Mouse (Mus musculus) heart, adult 9 months (tissue): ENCODE measurements around the gene Serpina5.
"Not testable (repeated sequence)": the region's sequence is repeated elsewhere in the genome, so short reads cannot be mapped to it uniquely, and the experiment has no call there.

Experiments used
- DNase-seq, 2 experiments: peaks; one replicate each; pipeline ENCODE4 v3.0.0; 2022; ENCODE audit warnings: low spot score in 2 of 2

Gene Serpina5

DNA sequence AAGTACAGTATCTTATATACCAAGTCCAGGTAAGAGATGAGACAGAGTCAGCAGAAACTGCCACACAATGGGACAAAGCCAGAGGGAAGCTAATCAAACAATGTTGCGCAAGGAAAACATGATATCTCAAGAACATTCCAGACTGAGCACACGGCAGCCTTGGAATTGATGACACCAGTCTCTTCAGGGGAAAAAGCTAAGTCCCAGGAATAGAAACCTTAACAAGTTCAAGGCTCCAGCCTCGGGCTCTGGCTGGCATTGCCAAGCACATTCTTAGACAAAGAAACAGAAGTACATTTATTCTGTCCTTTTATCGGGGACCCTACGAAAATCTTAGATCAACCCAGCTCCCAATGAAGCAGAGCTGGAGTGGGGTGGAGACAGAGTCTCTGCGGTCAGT is at the start of gene Serpina5:
Gene Serpina5 (plus strand): TSS at position 346 of the 400 bp plus-strand sequence.
- no peak for DNase-seq

DNA sequence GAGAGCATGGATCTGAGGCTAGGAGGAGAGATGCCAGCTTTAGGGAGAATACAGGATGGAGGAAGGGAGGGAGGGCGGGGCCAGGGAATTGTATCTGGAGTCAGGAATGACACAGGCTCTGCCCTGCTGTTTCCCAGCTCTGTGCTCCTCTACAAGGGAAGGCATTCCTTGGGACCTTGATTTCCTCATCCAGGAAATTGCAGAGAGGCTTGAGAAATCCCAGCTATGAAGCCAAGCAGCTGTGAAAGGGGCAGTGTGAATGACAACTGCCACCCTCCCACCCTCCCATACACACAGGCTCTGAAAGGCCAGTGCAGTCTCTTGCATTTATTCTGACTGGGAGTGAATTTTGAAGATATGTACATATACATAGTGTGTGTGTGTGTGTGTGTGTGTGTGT is 46.9 kb upstream of the Serpina5 start:
- no peak for DNase-seq

DNA sequence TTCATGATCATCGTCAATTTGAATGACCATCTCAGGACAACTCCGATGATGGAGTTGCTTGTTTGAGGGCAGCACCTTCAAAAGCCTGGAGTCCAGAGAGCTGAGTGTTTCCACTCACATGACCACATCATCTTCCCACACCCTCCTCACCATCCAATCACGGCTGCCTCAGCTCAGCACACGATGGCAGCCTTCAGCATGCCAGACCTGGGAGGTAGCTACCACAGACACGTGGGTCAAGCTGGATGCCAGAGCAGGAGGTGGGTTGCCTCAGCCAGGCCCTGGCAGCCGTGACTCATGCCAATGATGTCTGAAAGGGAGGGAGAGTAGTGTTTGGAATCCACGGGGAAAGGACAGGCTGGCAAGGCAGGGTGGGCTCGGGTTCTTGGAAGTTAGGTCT is 45.2 kb upstream of the Serpina5 start:
- DNase-seq, result peak in 1 of 2 experiments; percentile 11

DNA sequence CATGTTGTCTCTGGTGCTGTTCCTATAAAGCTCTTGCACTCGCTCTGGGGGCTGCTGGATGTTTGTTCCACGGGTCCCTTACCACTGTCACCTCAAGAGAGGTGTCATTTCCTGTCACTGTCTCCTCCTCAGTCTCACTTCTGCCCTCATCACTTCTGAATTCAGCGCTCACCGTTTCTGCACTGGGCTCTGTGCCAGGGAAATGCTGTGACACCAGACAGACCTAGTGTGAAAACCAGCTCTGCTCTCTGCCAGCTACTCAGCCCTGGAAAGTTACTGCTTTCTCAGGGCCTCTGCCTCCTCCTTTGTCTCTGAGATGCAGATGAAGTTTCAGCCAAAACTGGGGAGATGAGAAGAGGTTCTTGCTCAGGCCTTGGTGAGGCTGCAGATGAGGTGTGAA is 43.9 kb upstream of the Serpina5 start:
- peak in 1 of 2 experiments; percentile 21 for DNase-seq

DNA sequence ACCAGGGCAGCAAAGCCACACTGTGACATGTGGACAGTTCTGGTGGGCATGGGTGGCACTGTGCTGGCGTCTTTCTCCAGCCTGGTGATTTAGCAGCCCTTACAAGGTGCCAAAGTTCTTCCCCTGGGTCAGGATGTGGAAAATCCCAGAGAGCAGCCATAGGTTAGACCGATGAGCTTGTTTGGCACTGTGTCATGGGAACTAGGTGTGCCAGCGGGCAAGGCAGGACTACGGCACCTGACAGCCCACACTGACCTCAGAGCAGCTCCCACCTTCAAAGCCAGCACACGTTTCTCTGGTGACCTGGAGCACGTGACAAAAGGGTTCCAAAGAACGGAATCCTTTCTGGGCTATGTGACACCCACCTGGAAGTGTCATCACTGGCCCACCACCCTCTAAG is 43.4 kb upstream of the Serpina5 start:
- DNase-seq, result no peak

DNA sequence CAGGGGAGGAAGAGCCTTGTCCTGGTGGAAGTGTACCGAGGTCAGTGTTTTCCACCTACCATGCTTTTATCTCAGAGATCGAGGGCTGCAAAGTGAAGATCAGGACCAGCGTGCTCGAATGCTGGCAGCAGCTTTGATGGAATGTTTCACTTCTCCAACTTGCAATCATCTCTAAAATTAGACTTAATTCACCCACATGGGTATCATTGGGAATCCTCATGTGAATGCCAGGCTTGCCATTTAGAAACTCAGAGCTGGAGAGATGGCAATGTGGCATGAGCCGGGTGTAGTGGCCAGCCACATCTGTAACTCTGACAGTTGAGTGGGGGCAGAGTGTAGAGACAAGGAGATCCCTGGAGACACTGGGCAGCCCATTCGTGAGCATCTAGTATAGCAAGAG is 40.8 kb upstream of the Serpina5 start:
- no peak for DNase-seq

DNA sequence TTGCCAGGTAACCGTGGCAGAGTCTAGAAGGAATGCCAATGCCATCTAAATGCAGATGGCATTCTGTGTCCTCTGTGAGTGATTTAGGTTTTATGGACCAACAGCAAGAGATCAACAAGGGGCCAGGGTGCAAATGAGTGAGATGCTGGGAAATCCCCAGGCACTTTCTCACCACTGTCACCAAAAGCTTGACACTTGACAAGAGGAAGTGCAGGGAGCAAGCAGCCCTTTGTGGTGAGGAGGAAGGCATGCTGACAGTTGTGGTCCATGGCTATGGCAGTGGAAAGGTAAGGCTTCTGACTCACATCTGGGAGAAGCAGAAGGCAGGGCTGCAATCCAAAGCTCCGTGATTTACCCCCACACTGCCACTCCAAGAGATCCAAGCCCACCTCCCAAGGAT is 39.1 kb upstream of the Serpina5 start:
- no peak for DNase-seq

DNA sequence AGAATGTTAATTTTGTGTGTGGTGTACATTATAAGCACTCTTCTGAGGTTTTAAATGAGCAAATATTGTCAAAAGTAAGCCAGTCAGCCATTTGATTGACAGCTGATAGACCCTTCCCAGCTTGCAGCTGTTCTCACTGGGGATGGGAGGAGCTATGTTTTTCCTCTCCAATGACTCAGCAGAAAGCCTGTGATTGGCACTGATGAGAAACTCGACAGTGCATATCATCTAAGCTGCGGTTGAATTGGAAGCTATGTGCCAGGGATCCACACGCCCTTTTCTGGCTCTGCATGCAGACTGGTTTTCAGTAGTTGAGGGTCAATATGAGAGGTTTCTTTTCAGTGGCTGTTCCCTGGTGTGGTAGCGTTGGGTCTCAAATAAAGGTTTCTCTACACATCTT is 36.4 kb upstream of the Serpina5 start:
- DNase-seq, result peak in 1 of 2 experiments; percentile 12

DNA sequence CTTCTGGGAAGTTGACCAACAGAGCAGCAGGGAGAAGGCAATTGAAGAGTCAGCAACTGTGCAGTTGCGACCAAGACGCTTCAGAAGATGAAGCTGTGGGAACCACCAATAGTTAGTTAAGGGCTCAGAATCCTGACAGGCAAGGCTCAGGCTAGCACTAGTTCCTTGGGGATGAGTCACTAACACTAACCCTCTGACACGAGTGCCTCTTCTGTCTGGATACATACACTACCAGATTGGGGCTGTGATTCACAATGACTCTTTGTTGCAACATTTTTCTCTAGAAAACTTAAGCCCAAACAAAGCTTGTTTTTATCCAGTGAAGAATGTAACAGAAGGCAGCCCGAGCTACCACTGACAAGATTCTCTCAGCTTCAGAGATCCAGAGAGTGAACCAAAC is 35.9 kb upstream of the Serpina5 start:
- no peak for DNase-seq

DNA sequence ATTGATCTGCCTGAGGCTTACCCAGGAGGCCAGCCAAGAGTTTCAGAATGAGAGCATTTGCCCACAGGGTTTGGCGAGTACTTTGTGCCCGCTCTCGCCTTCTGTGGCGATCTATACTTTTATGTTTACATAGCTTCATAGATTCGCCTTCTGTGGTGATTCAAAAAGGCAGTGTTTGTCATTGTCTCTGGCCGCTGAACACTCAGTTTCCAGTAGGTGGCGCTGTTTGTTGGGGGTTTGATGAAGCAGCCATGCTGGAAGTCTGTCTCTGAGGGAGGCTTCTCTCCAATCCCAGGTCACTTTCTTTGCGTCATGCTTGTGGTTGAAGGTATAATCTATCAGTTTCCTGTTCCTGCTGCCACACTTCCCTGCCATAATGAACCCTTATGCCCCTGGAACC is 34.7 kb upstream of the Serpina5 start:
- peak in 1 of 2 experiments; percentile 63 for DNase-seq

DNA sequence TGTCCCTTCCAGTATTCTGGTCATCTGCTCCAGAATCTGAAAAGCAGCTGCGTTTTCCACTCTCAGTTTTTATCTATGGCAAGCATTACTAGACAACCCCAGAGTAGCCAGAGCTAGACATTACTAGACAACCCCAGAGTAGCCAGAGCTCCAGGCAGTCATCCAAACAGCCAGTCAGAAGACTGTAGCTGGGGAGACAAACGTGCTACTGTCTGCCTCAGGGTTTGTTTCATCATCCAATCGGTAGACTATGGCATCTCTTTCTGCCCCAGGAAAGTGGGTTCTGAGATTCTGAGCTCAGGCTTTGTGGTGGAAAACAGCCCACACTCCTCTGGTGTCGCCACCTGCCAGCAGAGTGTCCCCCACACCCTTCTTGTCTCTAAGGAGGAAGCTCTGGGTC is 33.4 kb upstream of the Serpina5 start:
- DNase-seq, result peak; percentile 51 to 77

DNA sequence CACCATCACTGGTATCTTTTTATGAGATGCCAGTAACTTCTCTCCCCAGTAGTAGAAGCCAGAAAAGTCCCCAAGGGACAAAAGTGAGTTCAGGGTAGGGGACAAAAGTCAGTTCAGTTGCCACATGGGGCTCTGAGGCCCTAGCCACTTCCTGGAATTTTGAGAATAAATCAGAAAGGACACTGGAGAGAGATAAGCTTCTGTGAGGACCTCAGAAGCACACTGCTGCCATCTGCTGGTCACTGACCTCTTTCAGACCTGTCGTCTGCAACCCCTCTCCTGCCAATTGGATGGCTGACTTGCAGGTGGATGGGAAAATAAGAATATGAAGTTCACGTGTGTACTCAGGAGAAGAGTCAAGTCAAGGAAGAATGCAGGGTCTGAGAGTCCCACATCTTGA is 31.3 kb upstream of the Serpina5 start:
- peak; percentile 31 to 68 for DNase-seq

DNA sequence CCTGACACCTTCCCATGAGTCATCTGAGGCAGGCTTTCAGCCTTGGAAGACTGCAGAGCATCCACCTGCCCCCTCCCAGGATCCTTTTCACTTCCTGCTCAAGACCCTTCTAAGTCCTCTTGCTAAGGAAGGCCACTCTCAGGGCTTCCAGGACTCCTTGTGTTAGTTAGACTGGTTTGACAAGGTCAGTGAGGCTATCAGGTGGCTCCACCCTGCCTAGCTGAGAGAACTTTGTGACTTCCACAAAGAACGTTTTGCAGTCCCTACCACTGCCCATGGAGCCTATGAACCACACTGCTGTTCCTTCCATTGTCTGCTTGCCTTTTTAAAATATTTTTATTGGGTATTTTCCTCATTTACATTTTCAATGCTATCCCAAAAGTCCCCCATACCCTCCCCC is 29.2 kb upstream of the Serpina5 start:
- no peak for DNase-seq

DNA sequence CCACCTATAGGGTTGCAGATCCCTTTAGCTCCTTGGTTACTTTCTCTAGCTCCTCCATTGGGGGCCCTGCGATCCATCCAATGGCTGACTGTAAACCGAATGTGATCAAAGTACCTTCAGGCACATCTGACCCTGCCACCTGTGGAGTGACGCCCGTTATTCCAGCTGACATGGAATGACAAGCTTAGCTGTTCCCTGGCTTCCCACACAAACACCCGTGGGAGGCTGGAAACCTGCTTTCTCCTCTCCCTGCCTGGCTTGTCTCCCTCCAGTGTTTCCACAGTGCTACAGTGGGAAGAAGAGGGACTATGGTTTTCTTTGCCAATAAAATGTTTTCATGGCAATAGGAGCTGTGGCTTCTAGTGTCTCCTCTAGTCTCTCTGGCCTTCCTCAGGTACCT is 28.6 kb upstream of the Serpina5 start:
- DNase-seq, result no peak

DNA sequence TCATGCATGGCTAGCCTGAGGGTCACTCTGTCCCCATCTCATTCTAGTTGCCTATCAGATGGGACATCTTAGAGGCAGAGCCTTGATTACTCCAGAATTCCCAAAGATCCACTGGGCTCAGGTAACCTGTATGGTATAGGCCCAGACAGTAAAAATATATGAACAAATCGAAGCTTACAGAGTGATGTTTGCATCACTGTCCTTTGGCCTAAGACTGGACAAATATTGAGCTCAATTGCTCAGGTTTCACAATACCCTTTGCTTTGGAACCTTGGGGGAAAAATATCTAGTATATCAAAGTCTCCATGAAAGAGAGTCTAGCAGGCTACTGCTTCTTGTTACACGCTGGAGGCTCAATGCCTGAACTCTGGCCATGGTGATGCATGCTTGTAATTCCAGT is 10.8 kb upstream of the Serpina5 start:
- DNase-seq, result no peak

DNA sequence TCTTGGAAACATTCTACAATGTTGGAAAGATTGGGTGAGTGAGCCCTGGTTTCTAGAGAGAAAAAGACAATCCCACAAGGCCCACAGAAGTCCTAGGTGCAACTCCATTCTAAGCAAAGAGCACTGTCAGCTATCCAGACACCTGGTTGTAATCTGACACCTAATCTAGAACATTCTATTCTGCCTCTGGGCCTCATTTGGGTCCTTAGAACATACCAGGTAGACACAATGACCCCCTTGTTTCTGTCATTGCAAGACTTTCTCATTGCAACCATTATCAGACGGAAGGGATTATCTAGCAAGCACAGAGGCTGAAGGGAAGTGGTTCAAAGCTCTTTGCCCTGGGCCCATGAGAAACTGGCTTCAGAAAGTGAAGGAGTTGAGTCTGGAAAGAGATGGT is 9.6 kb upstream of the Serpina5 start:
- DNase-seq, result no peak

DNA sequence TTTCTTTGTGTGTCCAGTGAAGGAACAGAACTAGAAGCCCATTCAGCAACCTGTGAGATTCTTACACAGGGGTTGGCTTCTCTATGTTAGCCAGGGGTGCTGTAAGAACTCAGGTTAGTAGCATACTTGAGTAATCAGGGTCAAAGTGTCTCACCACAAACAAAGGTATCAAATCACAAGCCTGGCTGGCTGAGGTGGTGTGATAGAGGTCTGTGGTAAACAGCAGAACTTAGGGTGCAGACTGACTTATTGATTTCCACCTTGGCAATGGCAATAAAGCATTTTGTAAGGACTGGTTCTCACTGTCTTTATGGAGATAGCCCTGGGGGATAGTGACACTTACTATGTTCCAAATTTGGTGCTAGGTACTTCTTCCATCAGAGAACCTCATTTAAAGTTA is 4.9 kb downstream of the Serpina5 start:
- DNase-seq, result no peak

DNA sequence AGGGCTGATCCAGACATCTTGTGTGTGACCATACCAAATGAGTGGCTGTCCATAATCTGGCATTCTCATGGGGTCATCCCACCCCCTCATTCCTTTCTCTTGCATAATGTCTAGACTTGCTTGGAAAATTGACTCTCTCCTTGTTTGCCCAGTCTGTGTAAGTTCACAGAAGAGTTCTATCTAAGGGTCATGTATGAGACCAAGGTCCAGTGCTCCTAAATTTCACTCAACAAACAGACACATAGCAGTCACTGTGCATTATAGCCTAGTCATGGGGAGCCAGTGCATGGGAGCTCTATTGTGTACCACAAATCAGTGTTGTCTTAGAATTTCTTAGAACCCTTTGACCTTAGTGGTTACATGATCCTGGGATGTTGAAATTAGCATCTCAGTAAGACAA is 6.0 kb downstream of the Serpina5 start:
- no peak for DNase-seq

DNA sequence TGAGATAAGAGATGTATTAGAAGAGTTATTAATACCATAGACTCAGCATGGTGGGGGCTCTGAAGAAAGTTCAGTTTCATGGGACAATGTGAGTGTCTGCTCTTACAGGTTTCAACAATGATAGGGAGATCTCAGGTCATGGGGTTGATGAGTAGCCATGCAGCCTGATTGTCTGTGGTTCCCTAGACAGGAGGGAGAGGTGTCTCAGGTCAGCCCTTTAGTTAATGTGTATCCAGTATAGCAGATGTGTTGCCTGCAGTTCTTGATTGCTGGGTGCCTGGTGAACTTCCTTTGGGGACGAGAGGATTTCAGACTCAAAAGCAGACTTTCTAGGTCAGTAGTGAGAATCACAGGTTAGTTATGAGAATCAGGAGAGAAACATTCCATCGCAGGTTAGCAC is 7.6 kb downstream of the Serpina5 start:
- no peak for DNase-seq

DNA sequence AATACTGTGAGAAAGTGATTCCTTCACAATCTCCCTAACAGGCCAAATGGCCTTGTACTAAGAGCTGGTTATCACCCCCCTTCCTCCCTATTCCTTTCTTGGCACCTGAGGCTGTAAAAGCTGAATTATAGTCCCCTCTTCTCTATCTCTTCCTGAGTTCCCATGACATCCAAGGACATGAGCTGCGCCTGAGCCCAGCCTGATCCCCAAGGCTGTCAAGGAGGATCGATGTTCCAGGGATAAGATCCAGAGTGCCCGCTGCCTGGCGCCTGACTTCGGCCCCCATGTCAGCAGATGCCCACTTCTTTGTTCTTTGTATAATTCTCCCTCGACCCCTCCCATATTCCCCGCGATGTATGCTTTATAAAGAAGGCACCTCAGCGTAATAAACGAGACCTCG is 11.4 kb downstream of the Serpina5 start, which contains the start of gene Serpina3a:
Gene Serpina3a (plus strand): TSS at position 392 of the 400 bp plus-strand sequence.
- DNase-seq, result not testable (repeated sequence)

DNA sequence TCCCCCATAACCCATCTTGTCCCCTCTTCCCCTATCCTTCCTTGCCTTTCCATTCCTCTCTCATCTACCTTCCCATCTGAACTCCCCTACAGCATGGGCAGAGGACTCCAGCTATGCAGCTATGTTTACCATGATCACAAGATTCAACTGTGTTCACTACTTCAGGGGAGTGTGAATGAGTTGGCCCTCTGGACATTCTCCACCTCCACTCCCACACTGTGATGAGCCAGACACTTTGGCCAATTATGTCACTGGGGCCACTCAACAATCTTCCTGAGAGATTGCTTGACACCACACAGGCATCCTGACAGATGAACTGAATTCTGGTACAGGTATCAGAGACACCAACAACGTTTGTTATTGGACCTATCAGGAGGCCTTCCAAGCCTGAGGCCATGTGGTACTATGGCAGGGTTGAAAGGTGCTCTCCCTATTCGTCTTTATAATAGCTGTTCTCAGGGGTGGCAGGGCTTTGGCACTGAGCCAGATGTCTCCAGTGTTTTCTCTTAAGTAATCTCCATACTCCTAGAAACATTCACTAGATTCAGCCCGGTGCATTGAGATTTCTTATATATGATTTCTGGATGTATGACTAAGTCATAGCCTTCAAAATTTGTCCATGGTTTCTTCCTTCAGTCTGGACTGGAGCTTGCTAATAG is 14.1 kb downstream of the Serpina5 start:
- no peak for DNase-seq

DNA sequence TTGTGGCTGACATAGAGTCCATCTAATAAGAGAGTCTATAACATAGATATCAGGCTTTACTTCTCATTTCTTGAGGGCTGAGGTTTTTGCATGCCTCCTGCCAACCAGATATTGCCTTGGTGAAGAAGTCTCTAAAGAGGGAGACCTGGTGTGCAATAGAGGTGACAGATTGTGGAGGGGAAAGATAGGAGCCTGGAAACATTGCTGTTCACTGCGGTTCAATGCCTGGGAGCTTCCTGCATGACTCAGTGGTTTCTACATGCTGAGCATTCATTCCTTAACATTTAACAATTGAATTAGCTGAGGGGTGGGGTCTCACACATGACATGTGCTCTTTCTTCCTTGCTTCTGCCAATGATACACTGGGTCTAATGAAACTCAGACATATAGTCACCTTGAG is 22.2 kb downstream of the Serpina5 start:
- DNase-seq, result no peak

DNA sequence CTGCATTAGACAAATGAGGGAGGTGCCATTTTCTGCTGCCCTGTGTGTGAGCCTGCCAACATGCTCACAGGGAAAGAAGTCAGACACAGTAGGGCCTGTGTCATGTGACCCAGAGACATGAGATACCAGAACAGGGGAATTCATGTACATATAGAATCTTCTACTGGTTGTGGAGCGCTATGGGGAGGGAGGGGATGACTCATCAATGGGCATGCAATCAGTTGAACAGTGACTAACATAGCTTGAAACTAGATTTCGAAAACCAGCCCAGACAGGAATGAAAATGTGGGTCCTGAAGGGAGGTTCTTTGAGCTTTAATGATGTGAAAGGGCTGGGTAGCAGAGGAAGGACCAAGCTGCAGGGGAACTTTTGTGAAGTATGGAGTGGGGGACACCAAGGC is 23.1 kb downstream of the Serpina5 start:
- DNase-seq, result no peak

DNA sequence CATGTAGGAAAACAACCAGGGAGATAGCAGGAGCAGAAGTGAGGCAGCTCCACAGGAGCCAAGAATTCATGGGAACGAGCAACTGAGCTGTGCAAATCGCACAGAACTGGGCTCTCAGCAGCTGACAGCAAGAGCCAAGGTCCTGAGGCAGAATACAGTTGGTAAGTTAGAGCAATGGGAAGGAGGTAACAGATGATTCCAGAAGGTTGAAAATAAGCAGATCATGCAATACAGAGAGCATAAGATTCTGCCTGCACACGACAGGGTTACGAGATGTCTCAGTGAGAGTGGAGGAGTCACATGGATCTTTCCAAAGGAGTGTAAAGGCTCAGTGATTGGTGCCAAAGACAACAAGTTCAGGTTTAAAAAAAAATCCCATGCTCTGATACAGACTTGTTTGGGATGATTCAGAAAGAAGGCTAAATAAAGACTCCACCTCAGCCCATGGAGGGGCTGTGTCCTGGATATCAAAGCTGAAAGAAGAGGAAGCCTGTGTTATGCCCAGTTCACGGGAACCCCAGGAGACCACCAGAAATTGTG is 24.2 kb downstream of the Serpina5 start:
- peak; percentile 17 for DNase-seq
